Mouse (Mus musculus): ENCODE measurements around the gene Fabp7. TPM values are rescaled to one million over a fixed set of nuclear protein-coding genes. Genes with fewer than 3 reads are reported as not detected.

Gene Fabp7
- total RNA-seq, 2 experiments from 2014 or later, result not detected

DNA sequence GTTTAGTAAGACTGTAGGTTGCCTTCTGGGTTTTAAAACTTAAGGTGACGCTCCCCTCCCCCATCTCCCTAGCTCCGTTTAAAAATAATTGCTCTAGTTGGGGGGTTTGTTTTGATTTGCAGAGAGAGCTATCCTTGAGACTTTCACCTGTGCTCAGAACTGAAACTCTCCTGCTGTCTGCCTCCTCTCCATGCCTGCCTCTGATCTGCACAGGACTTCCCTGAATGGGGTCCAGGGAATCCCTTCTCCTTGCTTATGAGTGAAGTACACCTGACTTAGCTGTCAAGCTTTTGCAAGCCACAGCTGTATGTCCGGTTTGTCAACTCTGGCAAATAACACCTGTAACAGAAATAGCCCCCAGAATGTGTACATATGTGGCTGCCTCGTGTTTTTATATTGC is 10.9 kb downstream of the Fabp7 start:
- ATAC-seq (replicated peaks; ENCODE audit: low FRiP score, poor library complexity, severe bottlenecking), result peak; percentile 33; the same call in 1 of the 2 replicates

DNA sequence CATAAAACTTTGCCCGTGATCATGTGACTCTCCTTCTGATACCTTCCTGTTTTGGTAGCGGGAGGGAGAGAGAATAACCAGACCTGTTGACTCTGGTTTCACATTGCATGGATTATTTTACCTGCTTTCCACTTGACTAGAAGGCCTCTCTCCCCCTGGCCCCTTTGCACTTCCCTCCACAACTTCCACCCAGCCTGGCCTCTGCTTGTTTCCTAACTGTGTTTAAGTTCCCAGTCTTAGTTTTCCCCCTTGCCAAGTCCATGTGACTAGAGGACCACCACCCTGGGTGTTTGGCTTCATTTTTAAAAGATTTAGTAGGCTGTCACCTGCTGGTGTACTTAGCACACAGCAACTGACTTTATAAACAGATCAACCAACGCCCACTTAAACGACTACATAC is 11.4 kb downstream of the Fabp7 start:
- peak; percentile 66 for ATAC-seq (replicated peaks; ENCODE audit: low FRiP score, poor library complexity, severe bottlenecking)

DNA sequence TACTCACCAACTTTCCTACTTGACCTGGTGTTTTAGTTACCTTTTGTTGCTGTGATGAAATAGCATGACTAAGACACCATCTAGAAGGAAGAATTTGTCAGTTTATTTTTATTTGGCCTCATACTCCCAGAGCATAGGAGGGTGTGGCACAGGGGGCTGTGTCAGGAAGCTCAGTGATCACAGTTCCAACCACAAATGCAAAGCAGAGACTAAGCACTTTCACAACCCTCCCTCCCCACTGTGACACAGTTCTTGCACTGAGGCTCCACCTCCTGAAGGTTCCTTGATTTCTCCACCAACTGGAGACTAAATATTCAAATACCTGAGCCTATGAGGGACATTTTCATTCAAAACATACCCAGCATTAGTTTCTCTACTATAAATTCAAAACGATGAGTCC is 14.8 kb downstream of the Fabp7 start:
- ATAC-seq (replicated peaks; ENCODE audit: low FRiP score, poor library complexity, severe bottlenecking), result no peak

DNA sequence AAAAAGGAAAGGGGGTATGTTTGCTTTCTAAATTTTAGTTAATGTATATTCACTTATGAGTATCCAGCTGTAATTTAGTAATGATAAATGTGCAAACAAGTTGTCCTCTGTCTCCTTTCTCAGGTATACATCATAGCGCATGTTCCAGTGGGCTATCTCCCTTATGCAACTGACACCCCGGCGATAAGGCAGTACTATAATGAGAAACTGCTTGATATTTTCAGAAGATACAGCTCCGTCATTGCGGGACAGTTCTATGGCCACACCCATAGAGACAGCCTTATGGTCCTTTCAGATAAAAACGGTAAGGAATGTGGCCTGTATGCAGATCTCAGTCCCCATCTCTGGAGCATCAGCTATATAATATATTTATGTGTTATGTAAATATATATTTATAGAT is 23.1 kb downstream of the Fabp7 start:
- ATAC-seq (replicated peaks; ENCODE audit: low FRiP score, poor library complexity, severe bottlenecking), result peak; percentile 98

DNA sequence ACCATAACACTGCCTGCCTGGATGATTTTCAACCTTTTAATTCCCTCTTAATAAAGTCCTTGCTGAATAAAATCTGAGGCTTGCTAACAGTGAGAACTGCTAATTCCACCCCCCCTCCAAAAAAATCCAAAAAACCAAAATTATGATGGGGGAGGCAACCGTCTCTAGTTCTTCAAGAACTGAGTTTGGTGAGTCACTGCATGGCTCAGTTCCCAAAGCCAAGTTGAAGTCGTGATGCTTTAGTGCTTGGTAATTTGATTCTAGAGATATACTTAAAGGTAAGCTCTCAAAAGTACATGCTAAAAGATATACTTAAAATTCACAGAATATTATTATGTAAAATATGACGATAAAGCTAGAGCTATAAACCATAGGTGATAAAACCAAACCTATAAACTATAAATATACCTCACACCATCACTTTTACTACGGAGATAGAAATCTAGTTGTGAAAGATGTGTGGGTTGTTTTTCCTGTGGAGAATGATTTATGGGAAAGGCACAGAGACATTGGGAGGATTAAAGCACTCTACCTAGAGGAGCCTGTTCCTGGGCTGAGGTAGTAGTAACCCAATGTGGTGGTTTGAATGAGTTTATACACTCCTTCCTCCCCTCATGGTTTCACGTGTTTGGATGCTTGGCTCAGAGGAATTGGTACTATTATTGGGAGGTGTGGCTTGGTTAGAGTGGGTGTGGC is 27.6 kb downstream of the Fabp7 start:
- ATAC-seq (replicated peaks; ENCODE audit: low FRiP score, poor library complexity, severe bottlenecking), result no peak

DNA sequence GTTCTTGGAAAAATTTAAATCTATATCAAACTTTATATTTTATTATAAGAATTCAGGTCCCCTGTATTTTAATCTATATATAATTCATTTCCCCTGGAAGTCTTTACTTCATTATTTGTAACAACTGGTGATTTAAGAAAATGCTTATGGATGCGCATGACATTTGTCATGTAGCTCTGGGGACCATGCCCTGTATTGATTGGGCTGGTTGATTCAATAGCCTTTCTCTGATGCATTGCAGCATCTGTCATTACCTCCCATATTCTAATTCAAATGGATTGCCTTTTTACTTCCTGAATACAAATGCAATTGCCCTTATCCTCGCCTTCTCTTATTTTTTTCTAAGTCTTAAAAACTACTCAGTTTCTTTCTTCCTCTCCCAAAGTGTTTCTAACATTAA is 29.6 kb downstream of the Fabp7 start:
- ATAC-seq (replicated peaks; ENCODE audit: low FRiP score, poor library complexity, severe bottlenecking), result no peak

DNA sequence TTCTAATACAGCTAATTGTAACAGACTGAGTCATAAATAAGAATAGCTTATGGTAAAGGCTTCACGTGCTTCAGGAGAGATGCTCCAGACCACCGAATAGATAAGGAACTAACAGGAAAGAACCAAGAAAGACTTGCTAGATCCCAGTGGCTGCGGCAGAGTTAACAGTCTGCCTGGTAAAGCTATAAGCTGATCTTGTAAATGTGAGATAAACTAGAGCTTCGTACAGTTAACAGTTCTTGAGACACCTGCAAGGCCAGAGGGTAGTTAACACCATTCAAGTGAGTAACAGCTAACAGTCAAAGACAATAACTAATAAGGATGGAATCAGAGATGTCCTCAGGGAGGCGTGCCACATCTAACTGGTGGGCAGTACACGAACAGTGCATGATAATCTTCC is 31.2 kb downstream of the Fabp7 start:
- no peak for ATAC-seq (replicated peaks; ENCODE audit: low FRiP score, poor library complexity, severe bottlenecking)

DNA sequence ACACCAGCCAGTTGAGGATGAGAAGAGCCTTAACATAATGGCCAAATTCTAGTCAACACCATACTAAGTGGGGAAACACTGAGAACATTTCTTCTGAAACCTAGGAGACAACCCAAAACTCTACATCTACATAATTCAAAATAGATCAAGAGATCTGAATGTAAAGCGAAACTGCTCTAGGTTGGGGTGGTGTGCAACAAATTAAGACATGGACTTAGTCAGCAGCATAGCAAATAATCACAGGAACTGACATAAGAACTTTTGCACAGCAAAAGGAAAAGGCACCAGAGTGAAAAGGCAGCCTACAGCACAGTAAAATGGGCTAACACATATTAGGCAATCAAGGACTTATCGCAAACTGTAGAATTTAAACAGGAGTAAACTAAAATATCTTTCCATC is 34.5 kb downstream of the Fabp7 start:
- no peak for ATAC-seq (replicated peaks; ENCODE audit: low FRiP score, poor library complexity, severe bottlenecking)

DNA sequence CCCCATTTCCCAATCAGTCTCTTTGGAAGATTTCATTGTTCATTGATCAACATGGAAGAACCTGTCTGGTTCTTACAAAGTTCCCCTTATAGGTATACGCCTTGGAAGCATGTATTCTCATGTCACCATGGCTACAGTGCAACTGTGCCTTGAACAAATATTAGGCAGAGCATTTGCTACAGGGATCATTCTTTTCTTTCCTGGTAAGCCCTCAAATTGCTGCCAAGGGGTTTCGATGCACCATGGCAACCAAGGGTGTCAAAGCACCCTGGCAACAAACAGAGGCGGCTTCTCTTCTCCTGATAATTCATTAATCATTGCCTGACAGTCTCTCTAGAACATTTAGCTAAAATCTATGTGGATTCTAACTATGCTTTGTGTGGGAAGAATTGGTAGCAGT is 37.8 kb downstream of the Fabp7 start:
- no peak for ATAC-seq (replicated peaks; ENCODE audit: low FRiP score, poor library complexity, severe bottlenecking)

DNA sequence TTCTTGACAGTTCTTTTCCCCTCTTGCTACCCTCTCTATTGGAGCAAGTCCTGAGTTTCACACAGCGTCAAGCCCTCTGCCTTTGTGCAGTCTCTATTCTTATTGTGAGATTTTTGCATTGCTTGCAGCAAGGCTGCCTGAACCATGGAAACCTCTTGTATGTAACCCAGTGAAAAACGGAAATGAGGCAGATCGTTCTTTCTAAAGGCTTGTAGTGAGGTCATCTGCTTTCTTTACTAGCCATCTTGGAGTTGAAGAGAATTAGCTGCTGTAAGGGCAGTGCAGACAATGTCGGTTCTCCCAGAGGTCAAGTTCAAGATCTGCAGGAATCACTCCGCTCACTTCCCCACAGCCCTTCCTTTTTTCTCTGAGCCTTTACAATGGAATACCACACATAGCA is 44.0 kb downstream of the Fabp7 start:
- ATAC-seq (replicated peaks; ENCODE audit: low FRiP score, poor library complexity, severe bottlenecking), result no peak

DNA sequence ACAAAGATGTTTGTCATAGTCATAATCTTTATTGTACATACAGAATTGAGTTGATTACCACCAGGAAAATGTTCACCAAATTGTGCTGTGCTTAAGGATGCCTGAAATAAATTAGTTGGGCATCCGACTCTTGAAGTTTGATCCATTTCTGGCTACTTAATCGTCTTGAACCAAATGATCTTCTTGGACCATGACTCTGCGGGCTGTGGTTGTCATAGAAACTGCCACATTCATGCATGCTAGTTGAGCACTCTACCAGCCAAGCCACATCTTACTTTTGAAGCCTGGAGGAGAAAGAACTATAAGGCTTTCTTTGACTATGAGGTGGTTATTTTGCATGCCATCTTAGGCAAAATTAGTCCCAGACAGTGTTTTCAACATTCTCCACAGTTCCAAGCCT is 44.9 kb downstream of the Fabp7 start:
- ATAC-seq (replicated peaks; ENCODE audit: low FRiP score, poor library complexity, severe bottlenecking), result no peak

DNA sequence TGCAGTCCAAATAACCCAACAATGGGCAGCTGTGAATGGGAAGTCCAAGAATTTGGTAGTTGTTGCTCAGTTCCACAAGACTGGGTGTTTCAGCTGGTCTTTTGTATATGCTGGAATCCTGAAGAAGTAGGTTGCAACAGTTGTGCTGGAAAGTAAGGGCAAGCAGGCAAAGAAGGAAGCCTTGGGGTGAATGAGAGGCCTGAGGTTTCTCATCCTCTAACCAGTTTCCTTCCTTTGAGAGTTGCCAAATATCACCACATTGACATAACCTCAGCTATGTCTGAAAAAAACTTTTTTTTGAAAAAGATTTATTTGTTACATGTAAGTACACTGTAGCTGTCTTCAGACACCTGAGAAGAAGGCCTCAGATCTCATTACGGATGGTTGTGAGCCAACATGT is 50.4 kb downstream of the Fabp7 start:
- no peak for ATAC-seq (replicated peaks; ENCODE audit: low FRiP score, poor library complexity, severe bottlenecking)

DNA sequence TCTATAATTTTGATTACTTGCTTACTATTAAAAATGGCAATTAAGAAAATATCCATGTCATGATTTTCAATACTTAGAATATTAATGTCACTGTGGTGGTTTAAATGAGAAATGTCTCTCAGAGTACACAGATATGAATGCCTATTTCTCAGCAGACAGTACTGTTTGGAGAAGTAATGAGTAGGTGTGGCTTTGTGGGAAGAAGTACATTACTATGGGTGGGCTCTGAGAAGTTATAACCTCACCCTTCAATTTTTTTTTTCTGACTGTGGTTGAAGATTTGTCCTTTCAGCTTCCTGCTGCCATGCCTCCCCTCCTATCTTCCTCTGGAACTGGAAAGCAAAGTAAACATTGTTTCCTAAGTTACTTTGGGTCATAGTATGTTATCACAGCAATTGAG is 51.3 kb downstream of the Fabp7 start:
- ATAC-seq (replicated peaks; ENCODE audit: low FRiP score, poor library complexity, severe bottlenecking), result no peak

Other genes with a start within 250 kb of the Fabp7 start
- gene Pkib, start 152.9 kb upstream of the Fabp7 start, total RNA-seq (2015; ENCODE audit: low replicate concordance), result 11.2 TPM in 1 of 2 replicates, not detected in the other
- gene Pkib, start 152.9 kb upstream of the Fabp7 start, total RNA-seq (2017; ENCODE audit: low replicate concordance), result under 0.01 TPM in 1 of 2 replicates, not detected in the other
- 58.0 and 58.7 TPM in 2 replicates for gene Smpdl3a, start 9.5 kb downstream of the Fabp7 start, total RNA-seq (2015; ENCODE audit: low replicate concordance)
- gene Smpdl3a, start 9.5 kb downstream of the Fabp7 start, total RNA-seq (2017; ENCODE audit: low replicate concordance), result 13.6 and 15.8 TPM in 2 replicates